Mouse (Mus musculus) v-Abl transformed pro-B cells (cell line): ENCODE data around the gene Clec4f.

ENCODE experiments used
- in situ Hi-C, 2 experiments: fragments of 400-800 bp; cut with MboI; formaldehyde crosslinking; loops; one replicate each; pipeline ENCODE4 v1.15.1; 2025; ENCODE audit not compliant: unreplicated experiment in 2 of 2

The Clec4f gene

DNA sequence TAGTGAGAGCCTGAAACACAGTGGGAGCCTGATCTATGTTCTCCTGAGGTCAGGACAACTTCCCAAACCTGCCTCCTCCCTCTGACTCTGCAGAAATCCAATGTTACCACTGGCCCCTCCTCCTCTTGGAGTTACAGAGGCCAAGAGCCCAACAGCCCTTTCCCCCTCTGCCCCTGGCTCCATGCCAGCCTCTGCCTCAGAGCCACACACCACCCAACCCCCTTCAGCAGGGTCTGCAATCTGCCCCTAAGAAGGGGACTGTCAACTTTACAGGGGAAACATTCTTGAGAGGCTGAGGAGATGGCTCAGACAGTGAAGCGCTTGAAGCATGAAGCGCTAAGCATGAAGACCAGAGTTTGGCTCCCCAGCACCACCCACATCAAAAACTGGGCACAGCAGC, at the start of gene Clec4f:
TSS of gene Clec4f (minus strand) at position 101 of the 400 bp plus-strand sequence.
- in situ Hi-C loops, result no loop called here

DNA sequence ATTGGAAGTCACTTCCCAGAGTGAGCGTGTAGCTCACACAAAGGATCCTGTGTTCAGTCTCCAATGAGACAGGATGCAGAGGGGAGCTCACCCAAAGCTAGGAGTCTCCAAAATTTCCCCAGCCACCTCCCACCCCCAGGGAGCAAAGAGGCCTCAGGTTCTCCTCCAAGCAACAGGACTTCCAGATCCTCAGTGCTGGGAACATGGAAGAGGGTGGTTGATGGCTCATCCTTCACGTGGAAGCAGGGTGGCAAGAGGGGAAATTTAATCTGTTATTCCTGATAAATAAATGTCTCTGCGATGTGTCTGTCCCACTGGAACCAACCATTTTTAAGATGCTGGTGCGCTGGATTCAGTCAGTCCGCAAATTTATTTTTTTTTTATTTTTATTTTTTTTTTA, 48.7 kb upstream of the Clec4f start:
- in situ Hi-C loops, result no loop called here

DNA sequence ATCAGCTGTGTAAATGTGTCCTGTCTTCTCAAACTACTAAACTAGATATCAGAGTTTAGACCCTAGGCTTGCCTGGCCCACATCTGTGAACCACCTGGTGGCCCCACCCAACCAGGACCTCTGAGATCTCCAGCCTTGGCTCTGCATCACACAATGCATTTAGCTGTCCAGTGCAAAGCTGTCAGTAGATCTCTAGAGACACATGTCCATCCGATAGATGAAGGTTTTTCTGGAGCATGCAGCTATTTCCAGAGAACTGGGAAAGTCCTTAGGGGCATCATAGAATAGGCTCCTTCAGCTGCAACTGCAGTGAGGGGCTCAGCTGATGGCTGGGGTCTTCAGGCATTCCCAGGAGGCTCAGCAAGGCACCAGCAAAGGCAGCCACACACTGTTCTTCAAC, 48.3 kb upstream of the Clec4f start:
- in situ Hi-C loops, result no loop called here

DNA sequence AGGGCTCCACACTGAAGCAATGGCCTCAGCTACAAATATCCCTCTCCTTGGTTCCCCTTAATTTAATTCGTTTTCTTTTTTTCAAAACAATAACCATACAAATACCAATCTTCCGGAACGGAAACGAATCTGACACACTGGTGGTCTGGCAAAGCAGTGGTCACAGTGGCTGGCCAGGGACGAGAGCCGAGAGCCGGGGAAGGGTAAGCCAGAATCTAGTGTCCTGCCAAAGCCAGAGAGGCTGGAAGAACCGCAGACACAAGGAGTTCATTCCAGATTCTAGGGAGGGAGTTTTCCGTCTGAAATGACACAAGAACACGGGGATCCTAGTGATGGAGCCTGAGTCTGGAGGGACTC, 47.7 kb upstream of the Clec4f start:
- in situ Hi-C loops, result no loop called here

DNA sequence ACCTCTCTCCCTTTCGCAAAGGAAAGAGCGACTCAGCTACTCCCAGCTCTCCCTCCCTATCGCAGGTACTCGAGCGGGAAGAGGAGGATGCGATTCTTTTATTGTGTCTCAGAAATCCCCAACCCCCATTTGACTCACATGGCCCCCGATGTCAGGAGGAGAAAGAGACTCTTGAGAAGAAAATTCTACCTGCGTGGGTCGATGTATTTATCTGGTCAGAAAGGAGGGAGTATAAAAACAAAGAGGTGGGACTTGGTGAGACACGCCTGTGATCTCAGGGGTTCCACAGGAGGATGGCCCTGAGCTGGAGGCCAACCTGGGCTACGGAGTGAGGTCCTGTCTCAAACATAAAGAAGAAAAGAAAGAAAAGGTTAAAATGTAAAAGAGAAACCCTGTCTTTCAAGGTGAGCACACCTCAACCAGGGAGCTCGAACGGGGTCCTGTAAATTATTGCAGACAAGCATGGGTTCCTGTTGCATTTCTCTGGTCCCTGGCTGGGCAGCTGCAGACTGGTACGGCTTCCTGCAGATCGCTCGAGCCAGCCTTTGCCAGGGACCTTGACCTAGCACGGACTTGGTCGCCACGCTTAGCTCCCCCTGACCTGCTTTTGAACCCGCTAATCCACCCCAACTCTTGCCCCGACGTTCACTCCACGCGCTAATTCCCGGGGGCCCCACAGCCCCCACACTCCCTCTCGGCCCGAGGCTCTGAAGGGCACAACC, 47.2 kb upstream of the Clec4f start:
- in situ Hi-C loops, result no loop called here

DNA sequence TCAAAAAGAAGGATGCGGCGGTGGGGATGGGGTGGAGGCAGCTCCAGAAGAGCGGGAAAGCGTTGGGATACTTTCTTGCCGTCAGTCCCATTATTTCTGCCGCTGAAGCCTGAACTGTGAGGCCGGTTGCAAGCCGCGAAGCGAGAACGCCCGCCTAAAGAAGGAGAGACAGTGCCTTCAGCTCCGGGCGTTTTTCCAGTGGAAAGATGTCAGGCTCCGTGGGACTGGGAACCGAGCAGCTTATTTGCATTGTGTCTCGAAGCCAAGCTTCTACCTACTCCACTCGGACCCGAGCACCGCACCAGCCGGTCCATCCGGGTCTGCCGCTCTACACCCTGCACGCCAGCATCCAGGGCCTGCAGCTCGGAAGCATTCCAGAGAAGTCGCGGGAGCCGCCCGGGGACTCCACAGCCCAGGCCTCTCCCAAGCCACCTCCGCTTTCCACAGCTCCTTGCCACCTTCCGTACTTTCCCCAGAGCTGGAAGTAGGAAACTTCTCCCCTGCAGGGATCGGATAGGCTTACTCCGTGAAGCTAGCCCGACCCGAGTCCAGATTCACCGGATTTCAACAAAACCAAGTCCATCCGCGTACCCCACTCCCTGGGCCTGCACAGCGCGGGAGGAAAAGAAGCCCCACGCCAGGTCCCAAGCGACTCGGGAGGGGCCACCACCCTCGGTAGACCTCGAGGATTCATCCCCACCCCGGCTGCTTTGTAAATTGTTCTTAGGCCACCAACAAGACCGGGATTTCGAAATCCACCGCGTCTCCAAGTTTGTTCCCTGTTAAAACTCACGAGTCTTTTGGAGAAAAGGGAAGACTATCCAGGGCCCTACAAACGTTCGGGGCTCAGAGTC, 46.4 kb upstream of the Clec4f start:
- in situ Hi-C loops, result no loop called here

DNA sequence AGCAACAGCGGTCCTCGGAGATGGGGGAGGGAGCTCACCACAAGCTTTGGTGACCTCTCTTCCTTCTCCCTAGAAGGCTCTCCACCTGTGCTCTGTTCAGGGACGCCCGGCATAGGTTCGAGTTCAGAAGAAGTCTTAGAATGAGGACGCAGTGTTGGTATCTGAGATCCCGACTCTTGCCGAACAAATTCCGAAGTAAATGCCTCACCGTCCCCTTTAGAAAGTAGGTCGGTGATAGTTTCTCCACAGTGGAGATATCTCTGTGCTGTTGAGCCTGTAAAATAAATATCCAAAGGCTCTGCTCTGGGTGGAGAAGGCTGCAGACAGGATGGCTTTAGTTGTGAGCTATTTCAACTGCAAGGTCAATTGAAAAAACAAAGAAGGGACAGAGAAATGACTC, 45.0 kb upstream of the Clec4f start:
- in situ Hi-C loops, result no loop called here

DNA sequence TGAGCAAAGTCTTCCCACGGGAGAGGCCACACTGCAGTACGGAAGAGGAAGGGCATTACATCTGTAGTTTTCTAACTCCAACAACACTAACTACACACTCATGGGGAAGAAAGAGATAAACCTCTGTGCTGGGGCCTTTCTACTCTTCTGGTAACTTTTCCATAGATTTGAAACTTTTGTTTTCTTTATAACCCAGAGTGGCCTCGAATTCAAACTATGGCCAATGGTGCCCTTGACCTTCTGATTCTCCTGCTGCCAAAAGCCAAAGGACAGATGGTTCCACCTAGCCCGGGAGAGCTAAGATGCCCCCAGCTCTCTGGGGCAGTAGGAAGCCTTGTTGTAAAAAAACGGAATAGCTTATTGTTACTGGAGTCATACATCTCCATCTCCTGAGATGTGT, 44.0 kb upstream of the Clec4f start:
- in situ Hi-C loops, result loop anchor here in 1 of 2 experiments (25.0 kb wide), 1 partner anchor 1212 kb away; no protein-coding TSS in a partner anchor

DNA sequence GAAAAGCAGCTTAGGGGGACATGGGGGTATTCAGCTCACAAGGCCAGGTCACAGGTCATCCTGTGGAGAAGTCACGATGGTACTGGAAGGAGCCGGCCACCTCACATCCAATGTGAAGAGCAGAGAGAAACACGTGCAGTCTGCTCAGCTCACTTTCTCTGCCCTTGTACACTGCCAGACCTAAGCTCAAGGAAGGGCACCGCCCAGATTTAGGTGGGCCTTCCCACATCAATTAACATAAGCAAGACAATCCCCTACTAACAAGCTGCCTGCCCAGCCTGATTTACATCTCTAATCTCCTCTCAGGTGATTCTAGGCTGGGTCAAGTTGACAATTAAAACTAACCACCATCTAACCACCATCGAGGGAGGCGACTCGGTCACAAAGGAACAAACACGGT, 41.9 kb upstream of the Clec4f start:
- in situ Hi-C loops, result loop anchor here in 1 of 2 experiments (25.0 kb wide), 1 partner anchor 1214 kb away; no protein-coding TSS in a partner anchor

DNA sequence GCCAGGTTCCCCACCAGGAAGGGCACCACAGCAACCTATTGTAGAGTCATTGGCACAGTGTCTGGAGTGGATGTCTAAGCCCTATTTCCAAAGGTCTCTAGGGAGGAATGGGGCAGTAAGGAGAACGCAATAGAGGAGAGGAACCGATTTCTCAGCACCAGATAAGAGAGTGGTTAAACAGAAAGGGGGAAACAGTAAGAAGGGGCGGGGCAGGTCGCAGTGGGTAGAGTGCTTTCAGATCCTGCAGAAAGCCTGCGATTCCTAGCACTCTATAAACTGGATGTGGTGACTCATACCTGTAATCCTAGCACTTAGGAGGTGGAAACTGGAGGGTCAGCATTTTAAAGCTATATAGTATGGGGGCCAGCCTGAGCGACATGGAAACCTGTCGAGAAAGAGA, 40.7 kb upstream of the Clec4f start:
- in situ Hi-C loops, result loop anchor here in 1 of 2 experiments (25.0 kb wide), 1 partner anchor 1216 kb away; no protein-coding TSS in a partner anchor

DNA sequence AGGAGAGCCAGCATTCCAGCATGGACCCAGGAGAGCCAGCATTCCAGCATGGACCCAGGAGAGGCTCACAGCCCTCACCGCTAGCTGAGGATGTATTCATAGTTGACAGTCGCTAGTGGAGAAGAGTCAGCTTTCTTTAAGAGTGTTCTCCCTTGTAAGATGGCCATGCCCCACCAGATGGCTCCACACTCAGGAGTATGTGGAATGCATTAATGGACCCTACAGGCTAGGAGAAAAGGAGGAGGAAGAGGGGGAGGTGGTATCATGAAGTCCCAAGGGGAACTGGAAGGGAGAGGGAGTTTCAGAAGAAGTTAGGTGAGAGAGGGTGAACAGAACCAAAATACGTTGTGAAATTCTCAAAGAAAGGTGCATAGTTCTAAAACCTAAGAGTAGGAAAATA, 39.7 kb upstream of the Clec4f start:
- in situ Hi-C loops, result loop anchor here in 1 of 2 experiments (25.0 kb wide), 1 partner anchor 1217 kb away; no protein-coding TSS in a partner anchor

DNA sequence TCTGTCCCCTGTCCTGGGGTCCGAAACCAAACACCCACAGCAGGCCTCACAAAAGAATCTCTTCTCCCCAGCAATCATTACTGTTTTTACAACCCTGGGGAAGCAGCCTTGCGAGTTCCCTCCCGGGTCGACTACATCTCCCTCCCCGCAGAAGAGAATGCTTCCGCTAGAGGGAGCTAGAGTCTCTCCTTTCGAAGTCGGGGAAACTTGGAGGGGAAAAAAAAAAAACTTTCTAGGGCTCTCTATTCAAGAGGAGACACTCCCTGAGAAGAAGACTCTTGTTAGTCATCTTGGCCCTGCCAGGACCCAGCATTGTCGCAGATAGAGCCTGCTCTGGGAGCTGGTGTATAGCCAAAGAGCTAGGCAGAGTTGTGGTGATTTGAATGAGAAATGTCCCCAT, 37.8 kb upstream of the Clec4f start:
- in situ Hi-C loops, result loop anchor here (5.0 to 25.0 kb wide), 5 partner anchors 38 to 1218 kb away; partner anchors contain the start of gene Tex261 (in 1 of the 2)

DNA sequence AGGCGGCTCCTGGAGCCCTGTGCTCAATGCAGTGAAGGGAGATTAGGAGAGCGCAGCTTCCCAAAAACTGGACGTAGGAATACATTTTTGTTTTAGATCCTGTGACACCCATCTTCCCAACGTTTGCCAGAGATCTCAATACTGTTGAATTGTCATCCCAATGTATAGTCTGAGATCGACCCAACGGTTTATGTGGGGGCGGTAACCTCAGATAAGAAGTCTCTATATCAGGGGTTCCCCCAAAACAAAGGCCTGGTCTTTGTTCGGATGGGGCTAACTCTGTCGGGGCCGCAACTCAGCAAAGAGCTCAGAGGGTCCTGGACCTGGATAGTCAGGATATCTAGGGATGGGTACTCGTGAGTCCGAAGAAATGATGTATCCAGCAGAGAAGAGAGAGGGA, 37.0 kb upstream of the Clec4f start:
- in situ Hi-C loops, result loop anchor here (5.0 to 25.0 kb wide), 5 partner anchors 39 to 1219 kb away; partner anchors contain the start of gene Tex261 (in 1 of the 2)

DNA sequence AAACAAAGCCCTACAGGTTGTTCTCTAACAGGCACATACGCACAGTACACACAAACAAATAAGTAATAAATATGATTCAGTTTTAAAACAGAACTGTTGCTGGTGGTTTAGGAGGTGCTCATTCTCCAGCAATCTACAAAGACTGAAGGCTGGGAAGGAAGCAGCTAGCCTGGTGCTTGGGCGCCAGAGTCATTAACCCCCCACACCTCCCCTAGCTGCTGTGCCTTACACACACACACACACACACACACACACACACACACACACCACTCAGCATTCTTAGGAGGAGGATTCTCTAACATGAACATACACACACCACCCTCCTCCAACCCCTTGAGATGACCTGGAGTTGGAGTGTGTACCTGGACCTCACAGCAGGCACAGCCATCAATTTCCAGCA, 34.9 kb upstream of the Clec4f start:
- in situ Hi-C loops, result loop anchor here (5.0 to 25.0 kb wide), 5 partner anchors 41 to 1221 kb away; partner anchors contain the start of gene Tex261 (in 1 of the 2)

DNA sequence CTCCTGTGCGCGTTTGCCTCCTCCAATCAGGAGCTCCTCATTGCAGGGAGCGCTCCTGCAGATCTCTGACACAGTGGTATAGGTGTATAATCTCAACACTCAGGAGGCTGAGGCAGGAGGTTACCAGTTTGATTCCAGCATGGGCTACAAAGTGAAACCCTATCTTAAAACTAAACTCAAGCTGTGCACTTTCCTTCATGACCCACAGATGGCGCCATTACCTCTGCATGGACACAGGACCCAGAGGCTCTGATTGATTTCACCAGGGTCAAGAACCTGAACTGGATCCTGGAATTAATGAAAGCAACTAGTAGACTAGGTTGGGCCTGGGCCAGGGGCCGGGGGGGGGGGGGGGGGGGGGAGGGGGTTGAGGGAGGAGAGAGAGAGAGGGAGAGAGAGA, 34.3 kb upstream of the Clec4f start:
- in situ Hi-C loops, result loop anchor here (5.0 to 25.0 kb wide), 5 partner anchors 42 to 1222 kb away; partner anchors contain the start of gene Tex261 (in 1 of the 2)

DNA sequence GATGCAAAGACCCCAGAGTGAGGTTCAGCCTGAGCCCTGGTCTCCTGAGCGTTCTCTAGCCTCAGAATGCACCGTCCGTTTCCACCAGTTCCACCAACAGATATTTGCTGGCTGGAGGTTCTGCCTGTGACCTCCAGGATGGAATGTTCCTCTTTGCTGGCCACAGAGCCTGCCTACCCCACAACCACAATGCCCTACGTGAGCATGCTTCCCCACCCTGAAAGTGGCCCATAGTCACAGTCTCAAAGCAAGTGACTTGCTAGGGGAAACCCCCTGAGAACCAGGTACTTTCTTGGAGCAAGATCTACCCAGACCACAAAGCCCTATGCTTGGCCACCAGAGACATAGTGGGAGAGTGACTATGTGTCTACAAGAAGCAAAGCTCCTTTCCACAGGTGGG, 33.4 kb upstream of the Clec4f start:
- in situ Hi-C loops, result loop anchor here in 1 of 2 experiments (5.0 to 25.0 kb wide), 2 partner anchors 63 to 1223 kb away; no protein-coding TSS in a partner anchor

DNA sequence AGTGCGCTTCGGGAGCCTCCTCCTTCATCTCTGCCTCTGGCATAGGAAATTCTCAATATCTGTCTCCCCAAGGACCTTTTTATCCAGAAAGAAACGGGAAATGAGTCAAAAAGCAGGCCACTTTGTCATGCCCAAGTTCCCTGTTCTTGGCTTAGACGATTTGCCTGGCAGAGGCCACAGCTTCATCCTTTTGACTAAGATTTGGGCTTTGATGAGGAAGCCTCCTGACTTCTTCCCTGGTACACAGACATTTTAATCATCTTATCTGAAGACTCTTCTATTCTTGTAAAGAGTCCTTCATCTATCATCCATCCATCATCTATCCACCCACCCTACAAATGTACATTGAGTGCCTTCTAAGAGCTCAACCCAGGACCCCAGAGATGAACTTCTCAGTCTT, 21.8 kb upstream of the Clec4f start, which contains the start of gene Cd207:
TSS of gene Cd207 (minus strand) at position 101 of the 400 bp plus-strand sequence.
- in situ Hi-C loops, result loop anchor here in 1 of 2 experiments (5.0 to 25.0 kb wide), 3 partner anchors 95 to 1235 kb away; no protein-coding TSS in a partner anchor

DNA sequence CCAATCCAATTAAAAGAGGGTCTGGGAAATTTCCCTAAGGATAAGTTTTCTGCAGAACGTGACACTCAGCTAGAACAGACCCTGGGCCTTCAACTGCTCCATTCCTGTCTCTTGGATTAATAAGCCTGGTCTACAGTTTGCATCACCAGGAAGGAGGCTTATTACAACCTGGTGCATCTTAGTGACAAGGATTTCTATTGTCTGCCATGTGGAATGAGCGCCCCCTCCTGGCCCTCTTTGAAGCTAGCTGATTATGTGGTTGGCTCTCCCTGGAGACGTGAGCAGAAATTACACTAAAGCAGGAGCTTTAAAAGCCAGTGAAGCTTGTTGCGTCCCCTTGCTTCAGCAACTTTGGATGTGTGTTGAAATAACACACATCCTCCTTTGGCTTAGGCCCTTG, 17.4 kb upstream of the Clec4f start:
- in situ Hi-C loops, result loop anchor here in 1 of 2 experiments (5.0 kb wide), 2 partner anchors 91 to 321 kb away; no protein-coding TSS in a partner anchor

DNA sequence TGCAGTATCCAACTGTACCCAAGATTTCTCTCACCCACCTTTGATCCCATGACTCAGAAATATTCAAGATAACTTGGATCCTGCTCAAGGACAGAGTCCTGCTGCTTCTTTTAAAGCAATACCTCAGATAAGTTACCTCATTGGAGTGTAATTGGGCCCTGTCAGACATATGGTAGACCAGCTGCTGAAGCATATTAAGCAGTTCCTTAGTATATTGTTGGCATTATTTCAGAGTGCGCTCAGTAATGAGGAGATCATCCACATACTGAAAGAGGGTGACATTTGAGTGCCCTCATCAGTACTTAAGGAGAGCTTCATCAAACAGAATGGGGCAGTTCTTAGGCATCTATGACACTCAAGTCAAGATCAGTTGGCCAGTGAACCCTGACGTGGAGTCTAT, 9.0 kb upstream of the Clec4f start:
- in situ Hi-C loops, result no loop called here

DNA sequence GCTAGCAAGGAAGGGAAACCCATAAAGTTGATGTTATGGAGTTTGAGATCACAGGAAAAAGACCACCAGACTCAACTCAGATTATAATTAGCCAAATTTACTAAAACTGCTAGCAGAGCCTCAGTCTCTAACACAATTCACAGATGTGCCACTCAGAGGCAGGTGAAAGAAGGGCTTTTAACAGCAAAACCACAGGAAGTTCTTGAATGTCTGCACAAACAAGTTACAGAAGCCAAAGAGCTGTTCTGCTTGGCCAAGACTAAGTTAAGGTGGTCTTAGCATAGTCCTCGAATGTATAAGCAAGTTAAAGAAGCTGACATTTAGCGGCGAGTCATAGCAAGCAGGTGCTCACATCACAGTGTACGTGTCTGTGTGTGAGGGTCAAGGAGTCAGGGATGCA, 4.8 kb upstream of the Clec4f start:
- in situ Hi-C loops, result no loop called here

DNA sequence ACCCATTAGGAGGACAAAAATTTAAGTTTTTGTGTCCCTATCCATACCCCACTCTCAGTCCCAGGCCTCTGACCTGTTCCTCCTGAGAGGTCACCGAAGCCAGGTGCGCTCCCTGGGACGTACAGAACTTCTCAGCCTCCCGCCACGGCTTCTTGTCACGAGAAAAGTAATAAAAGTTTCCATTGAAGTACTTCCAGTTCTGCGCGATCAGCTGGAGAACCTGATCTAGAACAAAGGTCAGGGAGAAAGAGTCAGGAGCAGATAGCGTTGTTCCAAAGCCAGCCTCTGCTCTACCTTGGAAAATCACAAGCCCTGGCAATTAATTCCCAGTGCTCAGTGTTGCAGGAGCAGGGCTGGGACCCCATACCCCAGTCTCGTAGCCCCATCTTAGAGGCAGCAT, 9.3 kb downstream of the Clec4f start:
- in situ Hi-C loops, result no loop called here
